Mouse (Mus musculus) limb, embryonic 12.5 days (tissue): ENCODE data around the gene Cep170. TPM values are rescaled to one million over a fixed set of nuclear protein-coding genes. Genes with fewer than 3 reads are reported as not detected.
A peak's percentile ranks its signal among the peaks of the same experiment; 100 is the strongest.

ENCODE experiments used
- ATAC-seq: fragments of 200-750 bp; cut with Nextera tagmentation; 2 replicates; pipeline ENCODE4 v1.8.0; 2017; ENCODE audit warnings: low read depth, moderate TSS enrichment; ENCODE audit not compliant: insufficient number of reproducible peaks, insufficient read depth, low FRiP score, low TSS enrichment
- H3K27ac ChIP-seq: fragments of 300-500 bp; sonication (generic); 2 replicates; pipeline ENCODE4 v1.5.1; 2016; ENCODE audit warnings: mild to moderate bottlenecking, moderate library complexity
- H3K27me3 ChIP-seq: fragments of 300-500 bp; sonication (generic); 2 replicates; pipeline ENCODE4 v1.6.1; 2016; ENCODE audit warnings: mild to moderate bottlenecking, moderate library complexity
- H3K36me3 ChIP-seq: fragments of 300-500 bp; sonication (generic); 2 replicates; pipeline ENCODE4 v1.6.1; 2016; ENCODE audit warnings: mild to moderate bottlenecking, moderate library complexity
- H3K4me1 ChIP-seq: fragments of 300-500 bp; sonication (generic); replicated peaks from 2 replicates; pipeline ENCODE4 v1.6.1; 2016
- H3K4me2 ChIP-seq: fragments of 300-500 bp; sonication (generic); 2 replicates; pipeline ENCODE4 v1.6.1; 2016; ENCODE audit warnings: mild to moderate bottlenecking, moderate library complexity
- H3K4me3 ChIP-seq: fragments of 300-500 bp; sonication (generic); replicated peaks from 2 replicates; pipeline ENCODE4 v1.5.1; 2016; ENCODE audit warnings: mild to moderate bottlenecking
- H3K9ac ChIP-seq: fragments of 300-500 bp; sonication (generic); replicated peaks from 2 replicates; pipeline ENCODE4 v1.6.1; 2016; ENCODE audit warnings: mild to moderate bottlenecking, moderate library complexity
- H3K9me3 ChIP-seq: fragments of 300-500 bp; sonication (generic); 2 replicates; pipeline ENCODE4 v1.6.1; 2016; ENCODE audit warnings: mild to moderate bottlenecking, moderate library complexity
- WGBS: fragments of 180-500 bp; shearing (Covaris S2); methylation state at CpG from one replicate; pipeline ENCODE4 v1.1.7; 2016; 5-methylcytosine and 5-hydroxymethylcytosine counted together
- microRNA counts: library from miRNA; unstranded; fragments of <30 nt; microRNA quantifications from one replicate; lab custom pipeline; 2017
- microRNA-seq: library from miRNA; unstranded; fragments of <30 nt; microRNA quantifications from one replicate; pipeline ENCODE4, GENCODE M21; 2017
- polyA plus RNA-seq: library from polyadenylated mRNA; unstranded; fragments of >200 nt; fragmentation: Nextera tagmentation; extraction: Ambion mirVana; gene quantifications from 2 replicates; pipeline ENCODE4 v1.2.1, GENCODE M21; 2016

The Cep170 gene
- polyA plus RNA-seq, 1 experiment from 2014 or later, result 36.4 TPM

- Histone ChIP-seq H3K9me3 (no peaks in the 10 kb centered on the region), H3K36me3 (no peaks in the 10 kb centered on the region), H3K4me1 (no peaks in the 10 kb centered on the region), H3K4me2 (no peak overlapping the region), H3K9ac (no peak overlapping the region), H3K27ac (no peak overlapping the region), H3K27me3 (no peaks in the 10 kb centered on the region), H3K4me3 (no peak overlapping the region)
- WGBS, result 78% methylated on average over 6 of the region's 6 CpGs
- ATAC-seq, result no peak
These were observed 125.5 kb downstream of the Cep170 start for GRCm38 (mm10) chr1:176688251-176688880.

MicroRNA genes within 50 kb of the gene (microRNA counts, 519-probe panel; counts per million panel counts)
- microRNA mmu-miR-350 (lab: Ali Mortazavi, UCI), result 4,660 counts per million, percentile 39 among the panel's probes with 10 or more counts

Small RNA genes within 50 kb of the gene (microRNA-seq; reads per million reads assigned to microRNA genes)
- gene Mir350, result 382 reads per million, percentile 66 among the genes with 10 or more reads in this experiment

Other genes starting within 250 kb of the Cep170 start
- gene Sdccag8, start 593 bp upstream of the Cep170 start, polyA plus RNA-seq, result 11.5 and 14.3 TPM in 2 replicates